ENCODE assay signal across 9 mouse cellular contexts in genomic region chr2:169929540-169930497, GRCm38 (mm10).
DNase-seq lines count a peak whose midpoint lies in the region; ATAC-seq and TF ChIP-seq lines count a peak whose summit lies in the region.
"Had no signal": no experiment of that assay in that cellular context is flagged by ENCODE, and none has a peak within 500 bp of the region (broad histone marks: within the 10 kb centered on the region; RNA-seq: fewer than 3 reads in every experiment).

No protein-coding gene starts in this region.

- no peak for ATAC-seq in liver, embryonic 13.5 days (ENCODE audit: low read depth)
- ATAC-seq in neural tube, embryonic 12.5 days (ENCODE audit: low FRiP score, low read depth), result no peak

- H3K4me3 ChIP-seq in layer of hippocampus, adult 2 months, result peak overlapping the region; percentile 55
- H3K4me3 ChIP-seq in heart, embryonic 10.5 days, result peak overlapping the region; percentile 49
- peak overlapping the region; percentile 32; the same call in 1 of the 2 replicates for H3K4me3 ChIP-seq in liver, embryonic 13.5 days (replicated peaks)
- peak overlapping the region; percentile 27 for H3K4me3 ChIP-seq in neural tube, embryonic 12.5 days

- peak in 1 of 2 experiments; percentile 27 for DNase-seq in layer of hippocampus, adult 2 months (ENCODE audit: low spot score in 2 of 2)
- no peak for DNase-seq in layer of hippocampus, adult 9-11 months
- peak; percentile 46 to 75 for DNase-seq in cerebellum, postnatal 36 days
- DNase-seq in heart, embryonic 10.5 days (ENCODE audit: low spot score), result no peak
- peak; percentile 83 for DNase-seq in kidney, adult 9 months
- DNase-seq in liver, embryonic 13.5 days, result no peak
- peak; percentile 70 for DNase-seq in yolk sac, embryonic 10.5 days (ENCODE audit: low spot score)

- H3K9me3 ChIP-seq in heart, embryonic 10.5 days, result no peaks in the 10 kb centered on the region
- no peaks in the 10 kb centered on the region for H3K9me3 ChIP-seq in liver, embryonic 13.5 days (replicated peaks)
- H3K9me3 ChIP-seq in neural tube, embryonic 12.5 days, result no peaks in the 10 kb centered on the region

- no peak for TF ChIP-seq CTCF in layer of hippocampus, adult 2 months (conservative IDR thresholded peaks at IDR 0.05)

- no peaks in the 10 kb centered on the region for H3K27me3 ChIP-seq in heart, embryonic 10.5 days (ENCODE audit: insufficient read depth, poor library complexity, severe bottlenecking)
- H3K27me3 ChIP-seq in liver, embryonic 13.5 days, result no peaks in the 10 kb centered on the region
- no peaks in the 10 kb centered on the region for H3K27me3 ChIP-seq in neural tube, embryonic 12.5 days (replicated peaks)

- no peaks in the 10 kb centered on the region for H3K36me3 ChIP-seq in heart, embryonic 10.5 days
- no peaks in the 10 kb centered on the region for H3K36me3 ChIP-seq in liver, embryonic 13.5 days
- no peaks in the 10 kb centered on the region for H3K36me3 ChIP-seq in neural tube, embryonic 12.5 days
- H3K36me3 ChIP-seq: G1E had no signal

- 51% methylated on average over 23 of the region's 23 CpGs for WGBS in heart, embryonic 10.5 days
- 44% methylated on average over 23 of the region's 23 CpGs for WGBS in liver, embryonic 13.5 days (ENCODE audit: insufficient replicate concordance)
- 50% methylated on average over 23 of the region's 23 CpGs for WGBS in neural tube, embryonic 12.5 days

- peak overlapping the region; percentile 42 for H3K4me2 ChIP-seq in liver, embryonic 13.5 days
- peak overlapping the region; percentile 58 for H3K4me2 ChIP-seq in neural tube, embryonic 12.5 days (replicated peaks)

- H3K4me1 ChIP-seq in heart, embryonic 10.5 days, result no peaks in the 10 kb centered on the region
- H3K4me1 ChIP-seq in liver, embryonic 13.5 days (replicated peaks), result no peaks in the 10 kb centered on the region; the same call in 1 of the 2 replicates
- peaks cover 19% of the 10 kb centered on the region; the same call in 1 of the 2 replicates for H3K4me1 ChIP-seq in neural tube, embryonic 12.5 days

- no peak overlapping the region for H3K9ac ChIP-seq in liver, embryonic 13.5 days
- H3K9ac ChIP-seq in neural tube, embryonic 12.5 days, result no peak overlapping the region

- no peak overlapping the region for H3K27ac ChIP-seq in layer of hippocampus, adult 2 months
- peak overlapping the region; percentile 30; the same call in 1 of the 2 replicates for H3K27ac ChIP-seq in heart, embryonic 10.5 days
- no peak overlapping the region for H3K27ac ChIP-seq in liver, embryonic 13.5 days
- no peak overlapping the region for H3K27ac ChIP-seq in neural tube, embryonic 12.5 days

Comparison
In these comparisons a context has a peak if more than half of its experiments do, and no peak if none do; other contexts are left out.
1. DNase-seq: peak in cerebellum, postnatal 36 days (2 of 2), kidney, adult 9 months (single experiment) and yolk sac, embryonic 10.5 days (single experiment); none in layer of hippocampus, adult 9-11 months (single experiment), heart, embryonic 10.5 days (single experiment) and liver, embryonic 13.5 days (single experiment).
2. Peak in every context shown above with its lines, with median percentiles within 50 percentile points of each other: H3K4me3 ChIP-seq.